Mouse (Mus musculus): ENCODE results near the gene Ift81. TPM values are rescaled to one million over a fixed set of nuclear protein-coding genes. Genes with fewer than 3 reads are reported as not detected.

Ift81 gene
- 12.6 TPM for polyA plus RNA-seq (2014; fragmentation: Illumina TruSeq; extraction: RNeasy Lipid Tissue Mini Kit (QIAGEN cat#74804); ENCODE audit: insufficient read depth, low read depth, low replicate concordance)

GRCm38 (mm10) chr5:122613908-122614732 lies at the start of gene Ift81:
Gene Ift81 (minus strand): TSS chr5:122614518.

GRCm38 (mm10) chr5:122643701-122644100 lies 29.4 kb upstream of the Ift81 start, which contains the start of gene P2rx7:
Gene P2rx7 (plus strand): TSS chr5:122643911.

DNA sequence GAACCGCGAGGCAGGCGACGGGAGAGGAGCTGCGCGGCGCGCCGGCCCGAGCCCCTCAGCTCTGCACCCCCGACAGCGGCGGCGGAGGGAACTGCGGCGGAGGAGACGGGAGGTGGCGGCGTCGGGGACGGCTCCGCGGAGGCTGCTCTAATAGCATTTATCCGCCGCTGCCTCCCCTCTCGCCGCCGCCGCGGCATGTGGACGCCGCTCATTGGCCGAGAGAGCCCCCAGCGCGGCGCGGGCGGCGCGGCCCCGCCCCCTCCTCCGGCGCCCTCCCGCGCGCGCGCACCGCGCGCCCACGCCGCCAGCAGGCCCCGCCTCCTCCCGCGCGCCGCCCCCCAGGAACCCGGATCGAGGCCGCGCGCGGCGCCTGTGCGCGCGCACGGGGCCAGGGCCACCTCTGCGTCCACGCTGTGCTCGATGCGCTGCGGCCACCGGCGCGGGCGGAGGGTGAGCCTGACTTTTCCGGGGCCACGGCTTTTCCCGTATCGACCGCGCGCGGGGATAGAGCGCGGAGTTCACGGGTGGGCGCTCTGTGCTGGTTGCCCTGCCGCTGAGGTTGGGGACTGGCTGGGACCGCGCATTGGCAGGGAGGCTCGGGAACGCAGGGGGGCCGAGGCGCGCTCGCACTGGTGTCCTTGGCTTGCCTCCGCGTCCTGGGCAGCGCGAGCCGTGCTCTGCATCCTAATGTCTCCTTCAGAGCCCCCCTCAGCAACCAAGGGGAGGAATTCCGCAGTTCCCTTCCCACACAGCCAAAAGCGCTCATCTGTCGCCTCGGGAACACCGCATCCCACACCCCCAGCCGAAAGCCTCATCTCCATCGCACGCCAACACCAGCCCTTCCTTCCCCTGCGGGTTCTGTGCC lies 112.0 kb downstream of the Ift81 start, which contains the start of gene Atp2a2:
Gene Atp2a2, minus strand, starts transcription at position 149 of the 865 bp plus-strand sequence.

Other genes with a start within 250 kb of the Ift81 start
- gene Gpn3, start 242.6 kb downstream of the Ift81 start, polyA plus RNA-seq (2014; fragmentation: Illumina TruSeq; extraction: RNeasy Lipid Tissue Mini Kit (QIAGEN cat#74804); ENCODE audit: insufficient read depth, low read depth, low replicate concordance) = 21.9 TPM
- 22.4 TPM for gene Fam216a, start 242.2 kb downstream of the Ift81 start, polyA plus RNA-seq (2014; fragmentation: Illumina TruSeq; extraction: RNeasy Lipid Tissue Mini Kit (QIAGEN cat#74804); ENCODE audit: insufficient read depth, low read depth, low replicate concordance)
- 325 TPM for gene Arpc3, start 222.6 kb downstream of the Ift81 start, polyA plus RNA-seq (2014; fragmentation: Illumina TruSeq; extraction: RNeasy Lipid Tissue Mini Kit (QIAGEN cat#74804); ENCODE audit: insufficient read depth, low read depth, low replicate concordance)
- 17.9 TPM for gene Anapc7, start 192.8 kb downstream of the Ift81 start, polyA plus RNA-seq (2014; fragmentation: Illumina TruSeq; extraction: RNeasy Lipid Tissue Mini Kit (QIAGEN cat#74804); ENCODE audit: insufficient read depth, low read depth, low replicate concordance)
- gene Atp2a2, start 112.3 kb downstream of the Ift81 start, polyA plus RNA-seq (2014; fragmentation: Illumina TruSeq; extraction: RNeasy Lipid Tissue Mini Kit (QIAGEN cat#74804); ENCODE audit: insufficient read depth, low read depth, low replicate concordance) = 104 TPM
- 10.0 TPM for gene P2rx7, start 29.4 kb upstream of the Ift81 start, polyA plus RNA-seq (2014; fragmentation: Illumina TruSeq; extraction: RNeasy Lipid Tissue Mini Kit (QIAGEN cat#74804); ENCODE audit: insufficient read depth, low read depth, low replicate concordance)
- 55.3 TPM for gene P2rx4, start 93.0 kb upstream of the Ift81 start, polyA plus RNA-seq (2014; fragmentation: Illumina TruSeq; extraction: RNeasy Lipid Tissue Mini Kit (QIAGEN cat#74804); ENCODE audit: insufficient read depth, low read depth, low replicate concordance)
- gene Camkk2, start 164.9 kb upstream of the Ift81 start, polyA plus RNA-seq (2014; fragmentation: Illumina TruSeq; extraction: RNeasy Lipid Tissue Mini Kit (QIAGEN cat#74804); ENCODE audit: insufficient read depth, low read depth, low replicate concordance) = 10.3 TPM
- 134 TPM for gene Anapc5, start 206.8 kb upstream of the Ift81 start, polyA plus RNA-seq (2014; fragmentation: Illumina TruSeq; extraction: RNeasy Lipid Tissue Mini Kit (QIAGEN cat#74804); ENCODE audit: insufficient read depth, low read depth, low replicate concordance)
- gene Rnf34, start 235.5 kb upstream of the Ift81 start, polyA plus RNA-seq (2014; fragmentation: Illumina TruSeq; extraction: RNeasy Lipid Tissue Mini Kit (QIAGEN cat#74804); ENCODE audit: insufficient read depth, low read depth, low replicate concordance) = 9.6 TPM

Data from lung, adult 10 weeks (tissue).